Mouse (Mus musculus) megakaryocyte, embryonic 14.5 days (primary cell): Measurements from ENCODE around the gene Ptbp1. TPM values are rescaled to one million over a fixed set of nuclear protein-coding genes. Genes with fewer than 3 reads are reported as not detected.

Experiments used
- H3K27me3 ChIP-seq: replicated peaks from 2 replicates; pipeline ENCODE3; 2012; ENCODE audit warnings: inconsistent platforms
- H3K36me3 ChIP-seq: replicated peaks from 2 replicates; pipeline ENCODE3; 2012; ENCODE audit warnings: low read length, inconsistent platforms, mixed read lengths
- H3K4me1 ChIP-seq: 2 replicates; pipeline ENCODE4 v1.6.1; 2012; ENCODE audit warnings: inconsistent platforms
- H3K4me3 ChIP-seq: replicated peaks from 2 replicates; pipeline ENCODE3; 2012; ENCODE audit warnings: moderate library complexity, mild to moderate bottlenecking, inconsistent platforms
- H3K9me3 ChIP-seq: 2 replicates; pipeline ENCODE4 v1.6.1; 2012; ENCODE audit warnings: inconsistent platforms
- FLI1 ChIP-seq: IDR thresholded peaks from 2 replicates; pipeline ENCODE4 v1.6.1; 2012; ENCODE audit warnings: low read length, inconsistent platforms, mixed read lengths
- GATA1 ChIP-seq: IDR thresholded peaks from 3 replicates; pipeline ENCODE4 v1.6.1; 2012; ENCODE audit warnings: mixed read lengths, low read length, inconsistent platforms, borderline replicate concordance
- polyA plus RNA-seq: library from polyadenylated mRNA; stranded (reverse); fragments of >175 nt; gene quantifications from 2 replicates; pipeline ENCODE4 v1.2.3, GENCODE M21; 2012; ENCODE audit warnings: low replicate concordance; ENCODE audit not compliant: insufficient read depth

Ptbp1 gene
- polyA plus RNA-seq, 1 experiment: 849 TPM

GRCm38 (mm10) chr10:79865189-79865601 lies 11.0 kb downstream of the Ptbp1 start:
- Histone ChIP-seq H3K36me3 (peaks cover 56% of the 10 kb centered on the region), H3K9me3 (no peaks in the 10 kb centered on the region), H3K27me3 (peaks cover 3% of the 10 kb centered on the region), H3K4me3 (peak overlapping the region; percentile 67), H3K4me1 (peaks cover 60% of the 10 kb centered on the region)
- TF ChIP-seq GATA1 (no peak), FLI1 (no peak)

- Histone ChIP-seq H3K9me3 (no peaks in the 10 kb centered on the region), H3K36me3 (peaks cover 49% of the 10 kb centered on the region), H3K4me3 (peak overlapping the region; percentile 21), H3K27me3 (peaks cover 3% of the 10 kb centered on the region), H3K4me1 (peaks cover 53% of the 10 kb centered on the region)
- no peak for TF ChIP-seq FLI1
- no peak for TF ChIP-seq GATA1
These were observed 11.6 kb downstream of the Ptbp1 start for GRCm38 (mm10) chr10:79865801-79866295.

- Histone ChIP-seq H3K9me3 (0 out of 2 replicates have a peak, but pooled peaks cover 3% of the 10 kb centered on the region), H3K36me3 (peaks cover 42% of the 10 kb centered on the region)
- TF ChIP-seq GATA1: no peak
- no peak for TF ChIP-seq FLI1
These were observed 12.4 kb downstream of the Ptbp1 start for GRCm38 (mm10) chr10:79866601-79867000.

GRCm38 (mm10) chr10:79871845-79872244 lies 17.6 kb downstream of the Ptbp1 start:
- peak overlapping the region; percentile 2 for H3K4me3 ChIP-seq
- H3K27me3 ChIP-seq: peaks cover 33% of the 10 kb centered on the region
- H3K9me3 ChIP-seq: 0 out of 2 replicates have a peak, but pooled peaks cover 3% of the 10 kb centered on the region
- TF ChIP-seq FLI1 (no peak), GATA1 (no peak)
- peaks cover 42% of the 10 kb centered on the region for H3K4me1 ChIP-seq
- H3K36me3 ChIP-seq: no peaks in the 10 kb centered on the region

More at GRCm38 (mm10) chr10:79866601-79867000, 12.4 kb downstream of the Ptbp1 start:
- Histone ChIP-seq H3K4me1 (peaks cover 46% of the 10 kb centered on the region), H3K4me3 (peak overlapping the region; percentile 10), H3K27me3 (peaks cover 3% of the 10 kb centered on the region)

- H3K9me3 ChIP-seq: 0 out of 2 replicates have a peak, but pooled peaks cover 3% of the 10 kb centered on the region
- H3K4me1 ChIP-seq: peaks cover 46% of the 10 kb centered on the region
- H3K36me3 ChIP-seq: no peaks in the 10 kb centered on the region
- H3K27me3 ChIP-seq: peaks cover 33% of the 10 kb centered on the region
- no peak overlapping the region for H3K4me3 ChIP-seq
- TF ChIP-seq FLI1 (no peak), GATA1 (no peak)
These were observed 18.6 kb downstream of the Ptbp1 start for GRCm38 (mm10) chr10:79872862-79873261.

GRCm38 (mm10) chr10:79873313-79873712 lies 19.1 kb downstream of the Ptbp1 start:
- Histone ChIP-seq H3K9me3 (0 out of 2 replicates have a peak, but pooled peaks cover 3% of the 10 kb centered on the region), H3K27me3 (peaks cover 33% of the 10 kb centered on the region), H3K36me3 (no peaks in the 10 kb centered on the region), H3K4me1 (peaks cover 51% of the 10 kb centered on the region), H3K4me3 (no peak overlapping the region)
- TF ChIP-seq GATA1 (no peak), FLI1 (no peak)

- Histone ChIP-seq H3K36me3 (no peaks in the 10 kb centered on the region), H3K4me3 (peak overlapping the region; percentile 93), H3K4me1 (peaks cover 56% of the 10 kb centered on the region), H3K27me3 (peaks cover 33% of the 10 kb centered on the region), H3K9me3 (0 out of 2 replicates have a peak, but pooled peaks cover 3% of the 10 kb centered on the region)
- no peak for TF ChIP-seq GATA1
- TF ChIP-seq FLI1: no peak
These were observed 19.6 kb downstream of the Ptbp1 start for GRCm38 (mm10) chr10:79873715-79874289.

- no peak for TF ChIP-seq FLI1
- no peak for TF ChIP-seq GATA1
- H3K27me3 ChIP-seq: peaks cover 30% of the 10 kb centered on the region
These were observed 20.1 kb downstream of the Ptbp1 start, which contains the start of the genes Prtn3 and Plppr3 for GRCm38 (mm10) chr10:79874290-79874862. Gene Prtn3 (plus strand): TSS chr10:79874476. Gene Plppr3 (minus strand): TSS chr10:79874634.

GRCm38 (mm10) chr10:79877174-79877573 lies 22.9 kb downstream of the Ptbp1 start:
- H3K27me3 ChIP-seq: peaks cover 27% of the 10 kb centered on the region
- H3K9me3 ChIP-seq: no peaks in the 10 kb centered on the region
- no peaks in the 10 kb centered on the region for H3K36me3 ChIP-seq
- no peak for TF ChIP-seq GATA1
- no peak for TF ChIP-seq FLI1
- H3K4me1 ChIP-seq: peaks cover 86% of the 10 kb centered on the region
- peak overlapping the region; percentile 83 for H3K4me3 ChIP-seq

More at GRCm38 (mm10) chr10:79874290-79874862, 20.1 kb downstream of the Ptbp1 start, which contains the start of the genes Prtn3 and Plppr3:
- H3K36me3 ChIP-seq: no peaks in the 10 kb centered on the region
- H3K4me3 ChIP-seq: peak within 1 kb of the TSS; percentile 93
- peaks cover 58% of the 10 kb centered on the region for H3K4me1 ChIP-seq
- 0 out of 2 replicates have a peak, but pooled peaks cover 3% of the 10 kb centered on the region for H3K9me3 ChIP-seq

- TF ChIP-seq FLI1 (no peak), GATA1 (no peak)
These were observed 23.5 kb downstream of the Ptbp1 start for GRCm38 (mm10) chr10:79877757-79878156.

More at GRCm38 (mm10) chr10:79877757-79878156, 23.5 kb downstream of the Ptbp1 start:
- Histone ChIP-seq H3K4me1 (peaks cover 92% of the 10 kb centered on the region), H3K4me3 (peak overlapping the region; percentile 83), H3K27me3 (peaks cover 25% of the 10 kb centered on the region), H3K36me3 (no peaks in the 10 kb centered on the region), H3K9me3 (no peaks in the 10 kb centered on the region)
